Mouse (Mus musculus) kidney, embryonic 16.5 days (tissue): ENCODE data around the gene Fgfr2. TPM values are rescaled to one million over a fixed set of nuclear protein-coding genes. Genes with fewer than 3 reads are reported as not detected.

Source experiments
- ATAC-seq: fragments of 200-750 bp; cut with Nextera tagmentation; 2 replicates; pipeline ENCODE4 v1.8.0; 2017; ENCODE audit warnings: moderate TSS enrichment; ENCODE audit not compliant: low FRiP score, low TSS enrichment
- H3K27ac ChIP-seq: fragments of 300-500 bp; sonication (generic); 2 replicates; pipeline ENCODE4 v1.5.1; 2014; ENCODE audit warnings: low read length
- H3K27me3 ChIP-seq: fragments of 300-500 bp; sonication (generic); 2 replicates; pipeline ENCODE4 v1.6.1; 2014; ENCODE audit warnings: low read length, control low read depth, mixed read lengths; ENCODE audit not compliant: insufficient read depth
- H3K36me3 ChIP-seq: fragments of 300-500 bp; sonication (generic); 2 replicates; pipeline ENCODE4 v1.6.1; 2014; ENCODE audit warnings: low read length, control low read depth, mixed read lengths; ENCODE audit not compliant: insufficient read depth
- H3K4me1 ChIP-seq: fragments of 300-500 bp; sonication (generic); 2 replicates; pipeline ENCODE4 v1.6.1; 2014; ENCODE audit warnings: low read length, control low read depth, mixed read lengths; ENCODE audit not compliant: insufficient read depth
- H3K4me2 ChIP-seq: fragments of 300-500 bp; sonication (generic); replicated peaks from 2 replicates; pipeline ENCODE4 v1.6.1; 2014; ENCODE audit warnings: low read depth, low read length
- H3K4me3 ChIP-seq: fragments of 300-500 bp; sonication (generic); 2 replicates; pipeline ENCODE4 v1.5.1; 2014; ENCODE audit warnings: mild to moderate bottlenecking, low read length
- H3K9ac ChIP-seq: fragments of 300-500 bp; sonication (generic); replicated peaks from 2 replicates; pipeline ENCODE4 v1.6.1; 2014; ENCODE audit warnings: low read length
- H3K9me3 ChIP-seq: fragments of 300-500 bp; sonication (generic); 2 replicates; pipeline ENCODE4 v1.6.1; 2016; ENCODE audit warnings: low read length, control low read depth
- WGBS: fragments of 180-500 bp; shearing (Covaris S2); extraction: QIAGEN DNeasy Blood & Tissue Kit; methylation state at CpG from one replicate; pipeline ENCODE4 v1.1.7; 2014; 5-methylcytosine and 5-hydroxymethylcytosine counted together
- polyA plus RNA-seq: library from polyadenylated mRNA; unstranded; fragments of >200 nt; fragmentation: Nextera tagmentation; extraction: Ambion mirVana; gene quantifications from 2 replicates; pipeline ENCODE4 v1.2.1, GENCODE M21; 2015

Fgfr2 gene
- polyA plus RNA-seq, 1 experiment from 2014 or later = 118 TPM

GRCm38 (mm10) chr7:132111770-132112169 lies 1011.4 kb downstream of the Fgfr2 start:
- 63% methylated on average over 5 of the region's 5 CpGs for WGBS
- H3K27me3 ChIP-seq = no peaks in the 10 kb centered on the region
- H3K9ac ChIP-seq = no peak overlapping the region
- H3K27ac ChIP-seq = no peak overlapping the region
- H3K36me3 ChIP-seq = no peaks in the 10 kb centered on the region
- H3K4me2 ChIP-seq = no peak overlapping the region
- no peaks in the 10 kb centered on the region for H3K4me1 ChIP-seq
- H3K4me3 ChIP-seq = no peak overlapping the region
- no peak for ATAC-seq
- H3K9me3 ChIP-seq = no peaks in the 10 kb centered on the region

GRCm38 (mm10) chr7:132110308-132110707 lies 1012.8 kb downstream of the Fgfr2 start:
- no peak for ATAC-seq
- no peak overlapping the region for H3K9ac ChIP-seq
- no peak overlapping the region for H3K4me2 ChIP-seq
- WGBS = 61% methylated on average over 3 of the region's 3 CpGs
- H3K27me3 ChIP-seq = no peaks in the 10 kb centered on the region
- no peak overlapping the region for H3K4me3 ChIP-seq
- H3K36me3 ChIP-seq = no peaks in the 10 kb centered on the region
- no peak overlapping the region for H3K27ac ChIP-seq
- H3K9me3 ChIP-seq = no peaks in the 10 kb centered on the region
- H3K4me1 ChIP-seq = no peaks in the 10 kb centered on the region

- Histone ChIP-seq H3K36me3 (no peaks in the 10 kb centered on the region), H3K4me2 (no peak overlapping the region), H3K9ac (no peak overlapping the region), H3K27me3 (no peaks in the 10 kb centered on the region), H3K4me1 (no peaks in the 10 kb centered on the region), H3K4me3 (no peak overlapping the region), H3K9me3 (no peaks in the 10 kb centered on the region), H3K27ac (no peak overlapping the region)
- WGBS = 84% methylated on average over 4 of the region's 4 CpGs
- ATAC-seq = no peak
These were observed 1016.3 kb downstream of the Fgfr2 start for GRCm38 (mm10) chr7:132106891-132107290.

GRCm38 (mm10) chr7:132105326-132105725 lies 1017.8 kb downstream of the Fgfr2 start:
- 69% methylated on average over 4 of the region's 4 CpGs for WGBS

GRCm38 (mm10) chr7:132098441-132098840 lies 1024.7 kb downstream of the Fgfr2 start:
- Histone ChIP-seq H3K36me3 (no peaks in the 10 kb centered on the region), H3K27ac (no peak overlapping the region), H3K9me3 (no peaks in the 10 kb centered on the region), H3K4me3 (no peak overlapping the region), H3K27me3 (no peaks in the 10 kb centered on the region), H3K9ac (no peak overlapping the region), H3K4me2 (no peak overlapping the region), H3K4me1 (no peaks in the 10 kb centered on the region)
- WGBS = 30% methylated on average over 4 of the region's 4 CpGs
- ATAC-seq = peak; percentile 69

More at GRCm38 (mm10) chr7:132105326-132105725, 1017.8 kb downstream of the Fgfr2 start:
- Histone ChIP-seq H3K36me3 (no peaks in the 10 kb centered on the region), H3K9me3 (no peaks in the 10 kb centered on the region), H3K9ac (no peak overlapping the region), H3K4me1 (no peaks in the 10 kb centered on the region), H3K27me3 (no peaks in the 10 kb centered on the region), H3K4me3 (no peak overlapping the region), H3K27ac (no peak overlapping the region), H3K4me2 (no peak overlapping the region)
- ATAC-seq = no peak

- no peaks in the 10 kb centered on the region for H3K9me3 ChIP-seq
- H3K27ac ChIP-seq = no peak overlapping the region
- H3K27me3 ChIP-seq = no peaks in the 10 kb centered on the region
- 26% methylated on average over 7 of the region's 7 CpGs for WGBS
- no peak overlapping the region for H3K4me3 ChIP-seq
- H3K4me2 ChIP-seq = no peak overlapping the region
- no peak overlapping the region for H3K9ac ChIP-seq
- no peaks in the 10 kb centered on the region for H3K36me3 ChIP-seq
- H3K4me1 ChIP-seq = no peaks in the 10 kb centered on the region
- ATAC-seq = no peak
These were observed 1028.5 kb downstream of the Fgfr2 start for GRCm38 (mm10) chr7:132094666-132095065.

GRCm38 (mm10) chr7:132091551-132091950 lies 1031.6 kb downstream of the Fgfr2 start:
- Histone ChIP-seq H3K27ac (no peak overlapping the region), H3K4me2 (no peak overlapping the region), H3K9me3 (no peaks in the 10 kb centered on the region), H3K4me1 (no peaks in the 10 kb centered on the region), H3K27me3 (no peaks in the 10 kb centered on the region), H3K36me3 (no peaks in the 10 kb centered on the region), H3K9ac (no peak overlapping the region), H3K4me3 (no peak overlapping the region)
- 83% methylated on average over 7 of the region's 7 CpGs for WGBS
- no peak for ATAC-seq

- no peak overlapping the region for H3K27ac ChIP-seq
- H3K36me3 ChIP-seq = no peaks in the 10 kb centered on the region
- no peak overlapping the region for H3K4me3 ChIP-seq
- no peak overlapping the region for H3K4me2 ChIP-seq
- ATAC-seq = no peak
- no peaks in the 10 kb centered on the region for H3K4me1 ChIP-seq
- no peak overlapping the region for H3K9ac ChIP-seq
- H3K27me3 ChIP-seq = no peaks in the 10 kb centered on the region
- no peaks in the 10 kb centered on the region for H3K9me3 ChIP-seq
- whole genome bisulfite sequencing = 61% methylated on average over 6 of the region's 6 CpGs
These were observed 1034.5 kb downstream of the Fgfr2 start for GRCm38 (mm10) chr7:132088606-132089005.

GRCm38 (mm10) chr7:132088181-132088580 lies 1035.0 kb downstream of the Fgfr2 start:
- Histone ChIP-seq H3K27me3 (no peaks in the 10 kb centered on the region), H3K9ac (no peak overlapping the region), H3K27ac (no peak overlapping the region), H3K9me3 (no peaks in the 10 kb centered on the region), H3K4me1 (no peaks in the 10 kb centered on the region), H3K4me3 (no peak overlapping the region), H3K36me3 (no peaks in the 10 kb centered on the region), H3K4me2 (no peak overlapping the region)
- 86% methylated on average over 4 of the region's 4 CpGs for WGBS
- no peak for ATAC-seq

- H3K4me2 ChIP-seq = no peak overlapping the region
- H3K4me3 ChIP-seq = no peak overlapping the region
- H3K9me3 ChIP-seq = no peaks in the 10 kb centered on the region
- WGBS = 41% methylated on average over 1 of the region's 1 CpGs
- H3K4me1 ChIP-seq = no peaks in the 10 kb centered on the region
- no peak for ATAC-seq
- no peaks in the 10 kb centered on the region for H3K36me3 ChIP-seq
- no peak overlapping the region for H3K27ac ChIP-seq
- H3K27me3 ChIP-seq = no peaks in the 10 kb centered on the region
- H3K9ac ChIP-seq = no peak overlapping the region
These were observed 1047.3 kb downstream of the Fgfr2 start for GRCm38 (mm10) chr7:132075825-132076224.
